ENCODE assay signal across 7 mouse cellular contexts in the genomic region with DNA sequence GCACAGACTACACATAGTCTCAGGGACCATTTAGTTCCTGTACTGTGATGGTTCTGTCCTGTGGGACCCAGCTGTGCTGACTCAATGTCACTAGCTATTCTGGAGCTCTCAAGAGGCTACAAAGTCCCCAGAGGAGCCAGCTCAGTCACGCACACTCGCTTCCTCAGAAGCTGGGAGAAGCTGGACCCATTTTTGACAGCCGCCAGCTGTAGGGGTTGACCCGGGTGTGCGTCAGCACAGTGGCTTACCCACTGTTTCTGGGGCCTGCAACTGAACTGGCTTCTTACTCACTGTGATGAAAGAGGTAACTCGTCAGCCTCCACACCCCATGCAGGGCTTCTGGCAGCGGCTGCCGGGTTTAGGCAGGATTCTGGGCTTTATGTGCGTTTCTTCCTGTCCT.
DNase-seq lines count a peak whose midpoint lies in the region; ATAC-seq and TF ChIP-seq lines count a peak whose summit lies in the region.

No protein-coding gene starts in this region.

- no peaks in the 10 kb centered on the region; the same call in 1 of the 2 replicates for H3K27me3 ChIP-seq in limb, embryonic 12.5 days

- H3K9me3 ChIP-seq in limb, embryonic 12.5 days = 0 out of 2 replicates have a peak, but pooled peaks cover 5% of the 10 kb centered on the region

- no peak overlapping the region for H3K4me3 ChIP-seq in limb, embryonic 12.5 days (replicated peaks)
- no peak overlapping the region for H3K4me3 ChIP-seq in left cerebral cortex, adult 2 months

- peak; percentile 10 to 23 for DNase-seq in urinary bladder, postnatal 36 days (ENCODE audit: low spot score in 2 of 2)
- no peak for DNase-seq in urinary bladder, postnatal 10 days (ENCODE audit: low spot score)
- DNase-seq in heart, postnatal 36 days = peak; percentile 44 to 58
- DNase-seq in spleen, adult 12 weeks (ENCODE audit: low spot score) = no peak
- no peak for DNase-seq in ovary, postnatal 10 days (ENCODE audit: low spot score)
- DNase-seq in left cerebral cortex, adult 2 months (ENCODE audit: extremely low spot score in 1 of 2, low spot score in 2 of 2) = no peak

- H3K4me2 ChIP-seq in limb, embryonic 12.5 days = no peak overlapping the region

- 32% methylated on average over 9 of the region's 9 CpGs for WGBS in limb, embryonic 12.5 days

- intact Hi-C loops in heart, postnatal 36 days (cut with DNase I) = no loop called here
- intact Hi-C loops in left cerebral cortex, adult 2 months (cut with DNase I) = no loop called here

- peaks cover 26% of the 10 kb centered on the region for H3K4me1 ChIP-seq in limb, embryonic 12.5 days (replicated peaks)

- no peaks in the 10 kb centered on the region for H3K36me3 ChIP-seq in limb, embryonic 12.5 days

- no peak for ATAC-seq in limb, embryonic 12.5 days (ENCODE audit: insufficient number of reproducible peaks, insufficient read depth, low FRiP score, low TSS enrichment, low read depth)

- TF ChIP-seq CTCF in left cerebral cortex, adult 2 months (IDR thresholded peaks at IDR 0.05) = no peak

- peak overlapping the region; percentile 42; the same call in 1 of the 2 replicates for H3K9ac ChIP-seq in limb, embryonic 12.5 days (replicated peaks)

- H3K27ac ChIP-seq in limb, embryonic 12.5 days = no peak overlapping the region
- no peak overlapping the region for H3K27ac ChIP-seq in left cerebral cortex, adult 2 months

Comparison
In these comparisons a context has a peak if more than half of its experiments do, and no peak if none do; other contexts are left out.
1. DNase-seq: peak in urinary bladder, postnatal 36 days (2 of 2) and heart, postnatal 36 days (2 of 2); none in urinary bladder, postnatal 10 days (single experiment), spleen, adult 12 weeks (single experiment), ovary, postnatal 10 days (single experiment) and left cerebral cortex, adult 2 months (0 of 2).